Mouse (Mus musculus) testis, adult 2 months (tissue): ENCODE results near the gene Ogdhl. TPM values are rescaled to one million over a fixed set of nuclear protein-coding genes. Genes with fewer than 3 reads are reported as not detected.

Experiments used
- H3K27ac ChIP-seq: fragments of 200-500 bp; 2 replicates; pipeline ENCODE4 v1.5.1; 2012; ENCODE audit warnings: low read depth, low read length; ENCODE audit not compliant: control insufficient read depth, insufficient read depth
- H3K27me3 ChIP-seq: fragments of 200-500 bp; 2 replicates; pipeline ENCODE4 v1.6.1; 2012; ENCODE audit warnings: mild to moderate bottlenecking, low read length, moderate library complexity; ENCODE audit not compliant: control insufficient read depth, insufficient read depth
- H3K36me3 ChIP-seq: fragments of 200-500 bp; 2 replicates; pipeline ENCODE4 v1.6.1; 2012; ENCODE audit warnings: mild to moderate bottlenecking, low read length; ENCODE audit not compliant: control insufficient read depth, insufficient read depth
- H3K4me1 ChIP-seq: fragments of 200-500 bp; 2 replicates; pipeline ENCODE4 v1.6.1; 2012; ENCODE audit warnings: low read length; ENCODE audit not compliant: control insufficient read depth, insufficient read depth
- H3K4me3 ChIP-seq: fragments of 200-500 bp; 2 replicates; pipeline ENCODE4 v1.5.1; 2012; ENCODE audit warnings: low read depth, mild to moderate bottlenecking, low read length, moderate library complexity, mixed read lengths; ENCODE audit not compliant: control insufficient read depth
- CTCF ChIP-seq: fragments of 200-500 bp; IDR thresholded peaks from 2 replicates; pipeline ENCODE4 v1.5.1; 2012; ENCODE audit warnings: low read depth, mild to moderate bottlenecking, inconsistent platforms, low read length, moderate library complexity; ENCODE audit not compliant: control insufficient read depth, insufficient read depth, insufficient replicate concordance
- POLR2A ChIP-seq: fragments of 200-500 bp; IDR thresholded peaks from 2 replicates; pipeline ENCODE4 v1.6.1; 2012; ENCODE audit warnings: low read depth, mild to moderate bottlenecking, inconsistent platforms, low read length, moderate library complexity; ENCODE audit not compliant: control insufficient read depth
- polyA plus RNA-seq: library from polyadenylated mRNA; depleted of rRNA; stranded (reverse); fragments of >200 nt; gene quantifications from 2 replicates; pipeline ENCODE4 v1.2.3, GENCODE M21; 2012; rRNA removed

The Ogdhl gene
- 11.6 and 14.2 TPM in 2 replicates for polyA plus RNA-seq

DNA sequence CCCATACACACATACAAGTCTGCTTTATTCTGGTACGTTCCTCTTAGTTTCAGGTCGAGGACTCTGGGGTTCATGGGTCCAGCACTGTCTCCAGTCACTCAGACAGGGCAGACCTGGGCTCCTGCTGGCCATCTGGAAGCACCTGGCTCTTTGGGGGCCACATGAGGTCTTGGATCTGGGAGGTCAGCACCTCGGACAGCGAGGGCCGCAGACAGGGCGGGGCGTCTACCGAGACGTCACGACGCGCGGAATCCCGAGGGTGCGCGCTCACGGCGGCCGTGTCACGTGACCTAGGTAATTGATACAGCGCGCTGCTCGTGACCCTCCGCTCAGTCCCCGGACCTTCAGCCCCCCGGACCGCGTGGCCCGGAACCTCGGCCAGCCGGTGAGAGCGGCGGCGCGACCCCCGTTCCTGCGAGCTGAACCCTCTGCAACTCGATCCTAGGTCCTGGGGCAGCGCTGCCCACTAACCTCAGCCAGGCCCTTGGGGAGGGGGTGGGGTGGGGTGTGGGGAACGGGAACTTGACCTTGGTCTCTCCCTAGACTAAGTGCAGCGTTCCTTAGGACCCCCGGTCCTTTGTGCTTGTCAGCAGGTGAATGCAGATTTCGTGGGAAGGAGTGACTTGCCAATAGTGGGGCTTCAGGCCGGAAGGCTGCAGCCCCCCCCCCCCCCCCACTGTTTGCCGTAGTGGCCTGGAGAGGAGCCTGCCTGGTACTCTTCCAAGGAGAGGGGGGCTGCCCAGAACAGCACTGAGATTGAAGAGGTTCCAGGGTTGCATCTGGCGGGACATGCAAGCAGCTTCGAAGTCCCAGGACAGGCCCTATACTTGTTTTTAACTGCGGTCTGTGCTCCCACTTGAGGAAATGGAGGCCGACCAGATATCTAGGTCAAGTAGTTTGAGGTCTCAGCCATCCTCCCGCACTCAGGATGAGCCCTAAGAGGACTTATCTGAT, at the start of gene Ogdhl:
Gene Ogdhl, plus strand, starts transcription at position 288 of the 954 bp plus-strand sequence.
- H3K27ac ChIP-seq: peak within 1 kb of the TSS; percentile 63
- no peaks in the 10 kb centered on the region for H3K27me3 ChIP-seq
- peak within 1 kb of the TSS; percentile 86 for H3K4me3 ChIP-seq
- H3K4me1 ChIP-seq: peaks cover 15% of the 10 kb centered on the region
- TF ChIP-seq CTCF (no peak), POLR2A (peak; percentile 52)
- H3K36me3 ChIP-seq: no peaks in the 10 kb centered on the region

DNA sequence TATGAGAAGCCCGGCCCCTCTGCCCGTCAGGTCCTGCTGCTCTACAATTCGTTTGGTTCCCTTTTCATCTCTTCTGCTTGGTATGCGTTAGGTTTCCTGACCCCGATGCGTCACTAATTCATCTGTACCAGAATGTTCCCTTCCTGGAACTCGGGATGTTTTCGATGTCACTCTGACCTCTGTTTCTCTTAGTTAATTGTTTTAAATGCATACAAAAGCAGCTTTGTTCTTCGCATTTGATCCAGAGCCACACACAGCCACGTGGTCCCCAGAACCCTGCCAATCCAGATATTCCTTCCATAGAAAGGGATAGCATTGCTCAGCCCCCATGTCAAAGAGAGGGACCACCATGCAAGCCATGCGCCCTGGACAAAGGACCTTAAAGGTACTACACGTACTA, 20.2 kb upstream of the Ogdhl start:
- Histone ChIP-seq H3K36me3 (no peaks in the 10 kb centered on the region), H3K27me3 (no peaks in the 10 kb centered on the region), H3K4me1 (no peaks in the 10 kb centered on the region; the same call in 1 of the 2 replicates), H3K4me3 (no peak overlapping the region), H3K27ac (0 out of 2 replicates have a peak overlapping the region, but pooled peaks have one; percentile 24)
- TF ChIP-seq POLR2A: no peak
- TF ChIP-seq CTCF: no peak

DNA sequence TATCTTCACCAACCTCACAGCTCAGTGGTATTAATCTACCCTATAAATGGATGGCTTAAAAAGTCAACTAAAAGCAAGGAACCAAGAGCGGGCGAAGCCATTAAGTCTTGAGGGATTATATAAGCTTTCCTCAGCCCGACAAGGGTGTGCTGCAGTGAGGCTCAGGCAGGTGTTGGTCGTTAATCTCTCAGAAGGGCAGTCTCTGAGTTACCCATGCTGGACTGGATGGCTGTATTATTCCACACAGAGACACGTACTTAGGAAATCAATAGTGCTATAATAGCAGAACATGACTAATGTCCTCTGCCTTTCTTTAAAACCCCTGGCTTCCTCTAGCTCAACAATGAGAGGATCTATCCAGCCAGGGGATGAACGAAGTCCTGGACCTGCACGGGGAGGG, 19.4 kb upstream of the Ogdhl start:
- TF ChIP-seq CTCF (no peak), POLR2A (no peak)
- Histone ChIP-seq H3K4me1 (no peaks in the 10 kb centered on the region; the same call in 1 of the 2 replicates), H3K4me3 (no peak overlapping the region), H3K36me3 (no peaks in the 10 kb centered on the region), H3K27ac (no peak overlapping the region), H3K27me3 (no peaks in the 10 kb centered on the region)

DNA sequence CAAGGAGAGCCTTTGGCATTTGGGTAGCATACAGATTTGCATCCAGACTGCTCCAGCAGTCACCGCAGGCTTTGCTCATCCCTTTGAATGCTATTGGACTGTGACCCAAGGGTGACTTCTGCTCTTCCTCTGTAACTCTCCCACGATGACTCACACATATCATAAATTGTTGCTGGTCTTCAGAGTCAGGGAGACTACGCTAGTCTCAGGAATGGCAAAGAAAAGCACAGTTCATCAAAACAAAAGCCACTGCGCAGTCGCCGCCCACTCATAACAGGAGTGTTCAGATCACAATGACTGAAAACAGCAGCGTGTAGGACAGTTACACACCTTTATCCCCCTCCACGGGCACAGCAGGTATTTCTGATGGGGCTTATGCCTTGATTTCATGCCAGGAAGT, 16.9 kb upstream of the Ogdhl start:
- no peak overlapping the region for H3K27ac ChIP-seq
- no peak for TF ChIP-seq POLR2A
- no peaks in the 10 kb centered on the region for H3K36me3 ChIP-seq
- H3K4me3 ChIP-seq: no peak overlapping the region
- H3K4me1 ChIP-seq: no peaks in the 10 kb centered on the region
- H3K27me3 ChIP-seq: no peaks in the 10 kb centered on the region

DNA sequence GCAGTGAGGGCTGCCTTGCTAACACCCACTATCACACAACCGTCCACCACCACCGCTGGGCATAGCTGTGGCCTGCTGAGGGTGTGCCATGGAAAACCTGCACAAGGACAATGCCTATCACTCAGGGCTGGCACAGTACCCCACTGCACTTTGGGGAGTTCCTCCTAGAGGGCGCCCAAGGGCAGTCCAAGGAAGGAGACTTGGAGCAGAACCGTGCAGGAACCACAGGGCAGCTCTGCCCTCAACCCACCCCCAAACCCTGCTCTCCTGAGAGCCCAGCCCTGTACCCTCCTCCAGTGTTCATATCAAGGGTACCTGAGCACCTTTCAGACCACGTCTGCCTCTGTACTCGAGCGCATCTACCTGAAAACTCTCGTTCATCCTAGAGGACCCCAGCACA, 11.9 kb upstream of the Ogdhl start:
- Histone ChIP-seq H3K27ac (no peak overlapping the region), H3K36me3 (no peaks in the 10 kb centered on the region), H3K4me1 (peaks cover 5% of the 10 kb centered on the region), H3K4me3 (no peak overlapping the region), H3K27me3 (no peaks in the 10 kb centered on the region)
- TF ChIP-seq CTCF (peak; percentile 51; the same call in 1 of the 2 replicates), POLR2A (no peak)

DNA sequence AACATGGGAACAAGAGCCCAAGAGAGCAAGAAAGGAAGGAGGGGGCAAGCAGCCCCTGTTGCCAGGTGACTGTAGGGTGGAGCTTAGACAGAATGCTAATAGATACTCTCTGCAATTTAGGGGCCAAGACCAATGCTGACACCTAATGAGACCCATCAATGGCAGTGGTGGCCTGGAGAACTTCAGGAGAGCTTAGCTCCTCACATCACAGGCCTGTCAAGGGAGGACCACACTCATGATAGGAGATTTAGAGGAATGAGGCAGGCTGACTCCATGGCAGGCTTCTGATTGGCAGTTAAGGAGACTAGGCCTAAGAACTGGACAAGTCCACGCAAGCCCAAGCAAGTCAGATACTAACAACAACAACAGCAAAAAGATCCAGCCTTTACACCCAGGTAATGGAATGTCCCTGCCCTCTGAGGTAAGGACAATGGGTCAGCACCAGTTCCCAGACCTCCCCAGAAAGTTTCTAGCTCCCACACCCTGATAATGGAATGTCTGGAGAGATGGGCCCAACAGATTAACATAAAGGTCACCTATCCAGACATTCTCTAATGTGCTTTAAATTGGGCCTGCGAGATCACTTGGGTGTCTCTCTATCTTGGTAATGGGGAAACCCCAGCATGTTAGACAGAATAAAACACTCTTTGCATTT, 10.3 kb upstream of the Ogdhl start:
- no peak overlapping the region for H3K27ac ChIP-seq
- no peak for TF ChIP-seq CTCF
- no peak for TF ChIP-seq POLR2A
- no peaks in the 10 kb centered on the region for H3K36me3 ChIP-seq
- H3K4me3 ChIP-seq: no peak overlapping the region
- peaks cover 5% of the 10 kb centered on the region for H3K4me1 ChIP-seq
- no peaks in the 10 kb centered on the region for H3K27me3 ChIP-seq

DNA sequence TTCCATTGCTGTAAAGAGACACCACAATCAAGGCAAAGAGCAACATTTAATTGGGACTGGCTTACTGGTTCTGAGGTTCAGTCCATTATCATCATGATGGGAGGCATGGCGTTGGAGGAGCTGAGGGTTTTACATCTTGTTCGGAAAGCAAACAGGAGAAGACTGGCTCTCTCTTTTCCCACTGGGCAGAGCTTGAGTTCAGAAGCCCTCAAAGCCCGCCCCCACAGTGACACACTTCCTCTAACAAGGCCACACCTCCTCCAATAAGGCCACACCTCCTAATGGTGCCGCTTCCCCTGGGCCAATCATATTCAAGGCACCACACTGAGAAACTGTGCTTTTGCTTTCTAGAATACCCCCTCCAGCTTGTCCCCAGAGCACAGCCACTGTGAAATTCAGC, 4.0 kb upstream of the Ogdhl start:
- TF ChIP-seq CTCF: no peak
- TF ChIP-seq POLR2A: no peak
- H3K36me3 ChIP-seq: no peaks in the 10 kb centered on the region
- no peaks in the 10 kb centered on the region for H3K27me3 ChIP-seq
- H3K27ac ChIP-seq: no peak overlapping the region
- H3K4me3 ChIP-seq: peak overlapping the region; percentile 11; the same call in 1 of the 2 replicates
- H3K4me1 ChIP-seq: peaks cover 15% of the 10 kb centered on the region
